Mouse (Mus musculus) spleen, adult 2 months (tissue): ENCODE data around the gene Polg2.

Experiments
- CTCF ChIP-seq: fragments of 200-500 bp; IDR thresholded peaks from 2 replicates; pipeline ENCODE4 v1.5.1; 2011; ENCODE audit warnings: mild to moderate bottlenecking, inconsistent platforms; ENCODE audit not compliant: insufficient read depth, insufficient read length, insufficient replicate concordance; ENCODE audit errors: extremely low read depth
- POLR2A ChIP-seq: fragments of 200-500 bp; IDR thresholded peaks from 2 replicates; pipeline ENCODE4 v1.6.1; 2011; ENCODE audit warnings: low read depth, low read length, inconsistent platforms

DNA sequence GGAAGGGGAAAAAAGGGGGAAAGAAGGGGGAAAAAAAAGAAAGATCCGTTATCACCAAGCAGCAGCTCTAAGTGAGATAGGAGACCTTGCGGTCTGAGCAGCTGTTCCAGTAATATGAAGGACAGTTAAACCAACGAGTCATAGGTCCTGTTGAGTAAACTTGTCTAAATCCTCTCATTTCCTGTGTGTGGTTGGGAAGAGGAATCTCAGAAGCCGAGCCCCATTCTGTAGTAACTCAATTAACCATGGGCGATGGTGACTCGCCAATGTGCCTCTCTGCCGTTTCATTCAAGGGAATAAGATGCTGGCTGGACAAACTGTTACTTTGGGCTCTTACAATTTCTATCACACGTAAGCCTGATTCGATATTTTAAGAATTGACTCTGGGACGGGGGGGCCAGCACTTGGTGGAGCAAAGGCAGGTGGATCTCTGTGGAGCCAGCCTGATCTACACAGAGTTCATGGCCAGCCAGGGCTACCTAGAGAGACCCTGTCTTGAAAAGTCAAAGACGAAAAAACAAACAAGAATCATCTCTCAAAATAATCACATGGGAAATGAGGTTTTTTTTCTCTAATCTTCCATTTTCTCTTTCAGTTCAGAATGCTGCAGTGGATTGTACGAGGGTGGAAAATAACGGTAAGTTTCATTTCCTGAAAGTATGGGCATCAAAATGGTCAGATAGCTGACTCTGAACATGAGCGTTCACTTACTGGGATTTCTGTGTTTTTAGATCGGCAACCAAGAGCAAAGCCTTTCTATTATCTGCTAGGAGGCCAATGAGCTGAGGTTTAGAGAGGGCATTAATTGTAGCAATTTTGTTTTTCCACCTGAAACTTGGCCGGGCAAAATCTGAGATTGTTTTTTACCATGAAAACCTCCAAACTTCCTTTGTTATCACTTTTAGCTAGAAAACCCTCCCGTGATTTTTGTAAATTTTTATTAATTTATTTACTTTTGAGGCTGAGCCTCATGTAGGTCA lies 28.0 kb downstream of the Polg2 start, which contains the start of gene Milr1:
- TF ChIP-seq CTCF (no peak), POLR2A (no peak)
